Mouse (Mus musculus) adrenal gland, adult 18-20 months (tissue): ENCODE data around the gene Zbtb4. TPM values are rescaled to one million over a fixed set of nuclear protein-coding genes. Genes with fewer than 3 reads are reported as not detected.
A peak's percentile ranks its signal among the peaks of the same experiment; 100 is the strongest.
"Not testable (repeated sequence)": the region's sequence is repeated elsewhere in the genome, so short reads cannot be mapped to it uniquely, and the experiment has no call there.

Experiments
- DNase-seq, 2 experiments: peaks; one replicate each; pipeline ENCODE4 v3.0.0; 2021 to 2022; ENCODE audit warnings: low spot score in 2 of 2
- long read RNA-seq, 2 experiments: library from polyadenylated mRNA; stranded (forward); transcript quantifications; one replicate each; pipeline ENCODE4 v2.0.0; 2021
- total RNA-seq, 2 experiments: library from RNA; stranded (reverse); gene quantifications; 1 replicate in 1 of 2; 2 replicates in 1 of 2; pipeline ENCODE4 v1.2.3; 2021

Zbtb4 gene
- total RNA-seq = 10 to 100 TPM; 48.2 to 71.4 TPM
- long read RNA-seq, experiment 1, full-length matches to known transcripts = 1 of 15 reads
- long read RNA-seq, experiment 1, partial matches to known transcripts = 0 of 15 reads
- long read RNA-seq, experiment 1, other reads (novel, unspliced or antisense) = 14 of 15 reads
- long read RNA-seq, experiment 2, partial matches to known transcripts = 0 of 21 reads
- long read RNA-seq, experiment 2, other reads (novel, unspliced or antisense) = 21 of 21 reads

- peak; percentile 44 to 55 for DNase-seq
Measured at GRCm38 (mm10) chr11:69765221-69766125, at the start of gene Zbtb4. Gene Zbtb4, plus strand, starts transcription at chr11:69765912.

DNA sequence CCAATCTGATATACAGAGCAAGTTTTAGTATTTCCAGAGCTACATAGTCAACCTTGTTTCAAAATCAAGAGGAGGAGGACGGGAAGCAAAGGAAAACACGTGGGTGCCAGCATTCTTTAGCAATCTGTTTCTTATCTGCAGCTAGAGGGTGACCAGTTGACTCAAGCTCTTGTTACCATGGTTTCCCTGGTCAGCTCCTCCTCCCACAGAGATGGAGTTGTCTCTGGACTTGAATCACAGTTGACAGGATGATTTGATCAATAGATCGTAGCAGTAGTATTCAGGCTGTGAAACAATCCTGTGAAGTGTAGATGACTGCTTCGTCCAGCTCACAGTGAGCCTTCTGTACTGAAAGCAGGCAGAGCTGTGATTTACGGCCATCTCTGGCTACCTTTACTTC lies 49.8 kb upstream of the Zbtb4 start:
- peak in 1 of 2 experiments; percentile 20 for DNase-seq

DNA sequence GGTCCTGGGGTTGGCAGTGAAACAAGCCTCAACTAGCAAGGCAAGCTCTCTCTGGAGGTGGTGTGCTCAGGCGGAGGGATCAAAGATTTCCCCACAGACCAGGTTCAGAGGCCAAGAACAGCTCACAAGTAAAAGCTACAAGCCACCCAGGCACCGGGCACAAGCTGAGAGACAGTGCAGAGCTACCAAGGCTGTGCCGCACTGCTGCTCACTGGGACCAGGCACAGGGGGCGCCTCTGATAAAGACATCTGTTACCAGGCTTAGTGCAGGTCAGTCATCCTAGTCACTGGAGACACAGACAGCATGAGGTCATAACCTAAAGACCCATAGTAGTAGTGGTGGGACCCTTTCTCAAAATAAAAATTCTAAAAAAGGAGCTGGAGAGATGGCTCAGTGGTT lies 48.8 kb upstream of the Zbtb4 start:
- no peak for DNase-seq

- DNase-seq = no peak
Measured at GRCm38 (mm10) chr11:69718661-69719060, 47.1 kb upstream of the Zbtb4 start.

DNA sequence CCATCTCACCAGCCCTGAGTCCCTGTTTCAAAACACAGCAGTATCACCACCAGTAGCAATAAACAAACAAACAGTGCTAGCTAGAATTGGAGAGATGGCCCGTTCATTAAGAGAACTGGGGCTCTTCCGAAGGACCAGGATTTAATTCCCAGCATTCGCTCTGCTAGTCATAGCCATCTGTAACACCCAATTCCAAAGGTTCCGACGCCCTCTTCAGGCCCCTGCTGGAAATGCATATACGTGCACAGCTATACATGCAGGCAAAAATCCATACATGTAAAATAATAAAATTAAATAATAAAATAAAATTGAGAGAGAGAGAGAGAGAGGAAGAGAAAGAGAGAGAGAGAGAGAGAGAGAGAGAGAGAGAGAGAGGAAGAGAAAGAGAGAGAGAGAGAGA lies 46.3 kb upstream of the Zbtb4 start:
- no peak for DNase-seq

DNA sequence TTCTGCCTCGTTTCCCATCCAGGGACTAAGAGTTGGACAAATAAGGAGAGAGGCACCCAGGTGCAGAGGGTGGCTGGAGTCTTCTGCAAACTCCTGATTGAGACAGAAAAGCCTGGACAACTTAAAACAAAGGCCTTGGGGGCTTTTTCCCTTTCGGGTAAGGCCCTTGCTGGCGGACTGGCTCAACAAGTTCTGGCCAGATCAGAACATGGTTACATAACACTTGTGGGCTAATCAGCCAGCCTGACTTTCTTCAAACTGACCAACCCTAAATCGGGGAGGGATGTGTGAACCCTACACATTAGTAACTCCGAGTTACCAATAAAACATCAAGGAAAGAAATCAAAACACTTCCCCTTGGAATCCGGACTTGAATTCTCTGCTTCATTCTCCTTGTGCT lies 44.9 kb upstream of the Zbtb4 start:
- no peak for DNase-seq

- DNase-seq = no peak
Measured at GRCm38 (mm10) chr11:69723074-69723473, 42.6 kb upstream of the Zbtb4 start.

- DNase-seq = no peak
Measured at GRCm38 (mm10) chr11:69725951-69726350, 39.8 kb upstream of the Zbtb4 start.

GRCm38 (mm10) chr11:69729063-69729462 lies 36.6 kb upstream of the Zbtb4 start:
- DNase-seq = peak; percentile 49 to 69

- not testable (repeated sequence) for DNase-seq
Measured at GRCm38 (mm10) chr11:69731408-69731807, 34.3 kb upstream of the Zbtb4 start.

DNA sequence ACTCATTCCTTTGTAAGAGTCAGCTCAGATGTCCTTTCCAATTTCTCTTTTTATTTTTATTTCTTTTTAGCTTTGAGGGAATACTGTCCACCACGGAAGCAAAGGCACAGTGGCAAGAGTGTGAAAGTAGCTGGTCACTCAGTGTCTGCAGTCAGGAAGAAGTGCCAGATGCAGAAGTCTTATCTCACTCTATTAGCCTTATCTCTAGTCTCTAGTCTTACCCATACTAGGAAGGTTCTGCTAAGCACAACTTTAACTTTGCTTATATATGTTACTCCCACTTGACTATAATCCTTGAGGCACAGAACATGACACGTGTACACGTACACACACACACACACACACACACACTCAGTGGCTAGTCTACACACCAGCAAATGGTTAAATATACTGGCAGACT lies 14.1 kb upstream of the Zbtb4 start:
- no peak for DNase-seq

- DNase-seq = no peak
Measured at GRCm38 (mm10) chr11:69752686-69753085, 13.0 kb upstream of the Zbtb4 start.

GRCm38 (mm10) chr11:69754233-69754632 lies 11.5 kb upstream of the Zbtb4 start:
- no peak for DNase-seq

GRCm38 (mm10) chr11:69754701-69755100 lies 11.0 kb upstream of the Zbtb4 start:
- DNase-seq = no peak

DNA sequence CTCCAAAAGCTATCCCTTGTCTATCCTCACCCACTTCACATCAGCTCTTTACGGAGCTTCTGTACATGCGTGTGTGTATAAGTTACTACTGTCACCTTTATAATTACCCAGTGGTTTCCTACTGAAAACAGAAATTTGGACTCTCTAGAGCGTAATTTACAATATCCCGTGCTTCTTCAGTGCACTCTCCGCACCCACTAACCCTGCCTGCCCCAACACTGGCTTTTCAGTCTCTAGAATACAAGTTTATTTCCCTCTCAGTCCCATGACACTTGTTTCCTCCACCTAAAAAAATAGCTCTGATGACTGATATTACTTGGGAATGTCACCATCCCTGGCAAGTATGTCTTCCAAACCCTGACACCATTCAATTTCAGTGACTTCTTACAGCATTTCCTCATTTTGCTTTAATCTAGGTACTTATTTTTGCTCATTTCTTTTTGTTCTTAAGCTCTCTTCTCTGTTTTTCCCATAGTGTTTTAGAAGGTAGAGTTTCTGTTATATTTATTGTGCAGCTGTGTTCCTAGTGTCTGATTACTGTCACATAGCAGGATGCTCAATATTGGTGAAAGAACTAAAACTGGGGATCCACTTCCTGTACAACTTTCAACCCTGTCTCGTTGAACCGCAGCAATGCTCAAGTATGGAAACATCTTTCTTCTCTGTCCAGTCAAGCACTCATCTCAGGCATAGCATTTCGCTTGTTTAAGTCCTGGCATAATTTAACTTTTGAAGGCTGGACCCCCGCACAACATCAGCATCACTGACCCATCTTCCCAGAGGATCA lies 8.2 kb upstream of the Zbtb4 start:
- no peak for DNase-seq

DNA sequence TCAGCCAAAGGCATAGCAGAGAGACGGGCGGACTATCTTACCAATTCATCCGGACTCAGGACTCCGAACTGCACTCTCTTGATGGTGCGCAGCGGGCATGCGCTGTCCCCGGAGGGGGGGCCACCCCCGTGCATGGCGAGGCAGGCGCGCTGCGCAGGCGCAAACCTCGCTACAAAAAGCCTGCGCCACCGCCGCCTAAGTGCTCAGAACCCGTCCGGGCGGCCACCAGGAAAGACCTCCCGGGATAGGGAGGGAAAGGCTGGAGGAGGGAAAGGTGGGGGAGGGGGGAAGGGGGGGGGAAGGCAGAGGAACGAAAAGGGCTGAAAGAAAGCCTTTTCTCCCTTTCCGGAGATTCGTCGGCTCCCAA lies 7.6 kb upstream of the Zbtb4 start:
- DNase-seq = peak; percentile 99 to 100

DNA sequence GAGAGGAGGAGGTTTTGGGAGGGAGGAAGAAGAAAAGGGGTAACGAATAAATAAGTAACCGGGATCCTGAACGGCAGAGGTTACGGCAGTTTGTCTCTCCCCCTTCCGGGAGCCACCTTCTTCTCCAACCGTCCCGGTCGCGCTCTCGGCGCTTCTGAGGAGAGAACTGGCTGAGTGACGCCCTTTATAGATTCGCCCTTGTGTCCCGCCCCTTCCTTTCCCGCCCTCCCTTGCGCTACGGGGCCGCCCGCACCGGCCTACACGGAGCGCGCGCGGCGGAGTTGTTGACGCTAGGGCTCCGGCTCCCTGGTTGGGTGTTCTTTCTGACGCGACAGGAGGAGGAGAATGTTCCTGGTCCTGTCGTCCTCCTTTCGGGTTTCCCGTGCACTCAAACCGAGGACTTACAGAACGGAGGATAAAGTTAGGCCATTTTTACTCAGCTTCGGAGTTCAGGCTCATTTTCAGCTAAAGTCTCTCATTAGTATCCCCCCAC lies 7.2 kb upstream of the Zbtb4 start, which contains the start of gene Polr2a:
TSS of gene Polr2a (minus strand) at position 160 of the 493 bp plus-strand sequence.
- peak; percentile 98 to 99 for DNase-seq

- DNase-seq = peak; percentile 66 to 79
Measured at GRCm38 (mm10) chr11:69758971-69759721, 6.6 kb upstream of the Zbtb4 start.

DNA sequence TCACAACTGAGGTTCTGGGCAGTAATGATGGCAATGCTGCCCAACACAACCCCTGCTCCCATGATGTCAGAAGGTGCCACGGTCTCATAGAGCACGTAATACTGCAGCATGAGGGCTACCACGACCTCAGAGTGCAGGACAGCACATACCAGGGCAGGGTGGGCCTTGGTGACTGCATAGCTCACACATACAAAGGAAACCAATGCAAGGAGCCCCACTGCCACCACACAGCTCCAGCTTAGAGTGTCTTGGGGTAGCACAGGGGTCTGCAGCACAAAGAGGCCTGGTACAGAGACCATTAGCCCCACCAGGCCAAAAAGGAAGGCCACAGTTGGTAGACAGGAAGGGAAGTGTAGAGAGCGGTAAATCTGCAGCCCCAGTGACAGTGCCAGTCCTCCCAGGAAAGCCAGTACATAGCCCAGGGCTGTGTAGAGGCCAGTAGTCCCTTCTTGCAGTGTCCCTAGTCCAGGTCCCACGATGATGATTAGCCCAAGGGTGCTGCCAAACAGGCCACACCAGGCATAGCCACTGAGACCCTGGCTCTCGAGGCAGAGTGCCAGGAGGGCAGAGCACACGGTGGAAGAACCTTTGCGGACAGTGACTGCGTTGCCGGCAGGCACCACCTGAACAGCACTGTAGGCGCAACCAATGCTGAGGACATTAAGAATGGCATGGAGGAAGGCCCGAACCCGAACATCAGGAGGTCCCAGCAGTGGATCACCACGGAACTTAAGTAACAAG lies 5.4 kb upstream of the Zbtb4 start:
- DNase-seq = no peak

- DNase-seq = no peak
Measured at GRCm38 (mm10) chr11:69760901-69761200, 4.9 kb upstream of the Zbtb4 start.
